Mouse (Mus musculus): ENCODE data around the gene Olfr1491. TPM values are rescaled to one million over a fixed set of nuclear protein-coding genes. Genes with fewer than 3 reads are reported as not detected.

Gene Olfr1491
- total RNA-seq (2023) = not detected

DNA sequence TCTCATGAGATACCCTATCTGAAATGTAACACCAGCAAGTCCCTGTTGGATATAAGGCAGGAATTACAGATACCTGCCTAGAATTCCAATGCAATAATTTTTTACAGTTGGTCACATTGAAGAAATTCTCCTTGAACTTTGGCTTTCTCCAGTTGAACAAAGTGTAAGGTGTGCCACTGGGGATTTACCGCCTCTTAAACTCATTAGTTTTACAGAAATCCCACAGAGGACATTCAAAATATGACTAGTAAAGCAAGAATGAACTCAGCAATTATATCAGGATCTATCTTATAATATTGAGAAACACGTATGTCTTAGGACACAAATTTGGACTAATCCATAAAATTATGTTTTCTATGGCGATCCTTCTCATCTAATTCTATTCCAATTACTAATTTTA is at the start of gene Olfr1491:
Gene Olfr1491, plus strand, starts transcription at position 301 of the 400 bp plus-strand sequence.

DNA sequence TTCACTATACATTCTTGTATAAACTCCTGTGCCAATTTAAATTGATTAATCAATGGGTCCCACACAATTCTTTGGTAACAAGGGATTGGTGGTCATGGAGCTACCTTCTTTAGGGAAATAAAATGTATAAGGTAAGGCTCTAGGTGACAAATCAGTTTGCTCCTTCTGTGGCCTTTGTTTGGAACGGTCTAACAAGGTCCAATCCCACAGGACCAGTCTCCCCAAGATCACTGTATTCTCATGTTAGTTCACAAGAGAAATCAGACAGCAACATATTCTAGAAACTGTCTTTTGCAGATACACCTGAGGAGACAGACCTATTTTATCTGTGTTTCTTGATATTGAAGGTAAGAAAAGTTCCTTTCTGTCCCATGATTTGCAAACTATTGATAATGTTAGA is 46.3 kb upstream of the Olfr1491 start, which contains the start of gene Olfr1490:
Gene Olfr1490, plus strand, starts transcription at position 301 of the 400 bp plus-strand sequence.

DNA sequence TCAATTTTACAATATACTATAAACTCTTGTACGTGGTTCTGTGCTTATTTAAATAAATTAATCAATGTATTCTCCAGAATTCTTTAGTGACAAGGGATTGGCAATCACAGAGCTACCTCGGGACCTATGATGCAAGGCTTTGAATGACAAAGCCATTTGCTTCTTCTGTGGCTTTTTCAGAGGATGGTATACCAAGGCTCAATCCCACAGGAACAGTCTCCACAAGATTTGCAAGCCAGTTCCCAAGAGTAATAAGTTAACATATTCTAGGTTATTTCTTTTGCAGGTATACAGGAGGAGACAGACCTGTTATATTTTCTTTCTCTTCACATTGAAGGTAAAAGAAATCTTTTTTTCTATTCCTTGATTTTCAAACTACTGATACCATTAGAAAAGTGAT is 25.9 kb downstream of the Olfr1491 start, which contains the start of gene Olfr1493-ps1:
Gene Olfr1493-ps1, plus strand, starts transcription at position 301 of the 400 bp plus-strand sequence.

DNA sequence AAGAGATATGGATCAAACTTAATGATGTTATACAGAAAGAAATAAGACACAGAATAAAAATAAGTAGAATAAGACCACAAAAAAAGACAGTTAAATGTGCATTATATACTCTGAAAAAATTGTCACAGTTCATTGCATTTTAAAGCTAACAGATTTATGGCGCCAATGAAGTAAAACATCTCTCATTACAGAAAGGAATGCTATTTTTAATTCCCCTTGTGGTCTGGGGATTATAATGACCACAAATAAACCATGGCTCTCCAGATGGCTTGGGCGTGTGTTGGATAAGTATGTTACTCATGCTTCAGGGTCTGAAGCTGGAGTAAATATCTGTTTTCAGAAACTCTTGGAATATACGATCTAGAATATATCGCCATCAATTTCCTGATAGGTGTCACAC is 42.4 kb downstream of the Olfr1491 start, which contains the start of gene Olfr1494:
Gene Olfr1494, plus strand, starts transcription at position 301 of the 400 bp plus-strand sequence.

Other genes with a start within 250 kb of the Olfr1491 start
- gene Olfr1472, start 241.2 kb upstream of the Olfr1491 start, total RNA-seq (2023) = not detected
- not detected for gene Olfr1474, start 227.7 kb upstream of the Olfr1491 start, total RNA-seq (2023)
- not detected for gene Olfr1475, start 217.1 kb upstream of the Olfr1491 start, total RNA-seq (2023)
- not detected for gene Olfr1477, start 196.7 kb upstream of the Olfr1491 start, total RNA-seq (2023)
- gene Olfr1480, start 169.4 kb upstream of the Olfr1491 start, total RNA-seq (2023) = not detected
- not detected for gene Olfr1484, start 113.8 kb upstream of the Olfr1491 start, total RNA-seq (2023)
- gene Olfr1487, start 79.9 kb upstream of the Olfr1491 start, total RNA-seq (2023) = not detected
- not detected for gene Olfr1489, start 65.6 kb upstream of the Olfr1491 start, total RNA-seq (2023)
- not detected for gene Olfr1490, start 46.2 kb upstream of the Olfr1491 start, total RNA-seq (2023)
- not detected for gene Olfr1493-ps1, start 26.0 kb downstream of the Olfr1491 start, total RNA-seq (2023)
- not detected for gene Olfr1494, start 42.5 kb downstream of the Olfr1491 start, total RNA-seq (2023)
- gene Olfr1495, start 67.3 kb downstream of the Olfr1491 start, total RNA-seq (2023) = not detected
- gene Olfr1496, start 80.6 kb downstream of the Olfr1491 start, total RNA-seq (2023) = not detected
- not detected for gene Olfr1497, start 100.9 kb downstream of the Olfr1491 start, total RNA-seq (2023)
- not detected for gene Olfr1499, start 122.2 kb downstream of the Olfr1491 start, total RNA-seq (2023)
- not detected for gene Olfr1500, start 133.2 kb downstream of the Olfr1491 start, total RNA-seq (2023)
- gene Olfr1501, start 153.4 kb downstream of the Olfr1491 start, total RNA-seq (2023) = not detected
- gene Olfr1502, start 164.5 kb downstream of the Olfr1491 start, total RNA-seq (2023) = not detected
- gene Olfr1504, start 200.7 kb downstream of the Olfr1491 start, total RNA-seq (2023) = not detected
- not detected for gene Olfr1505, start 216.3 kb downstream of the Olfr1491 start, total RNA-seq (2023)